Mouse (Mus musculus): ENCODE data around the gene Ust.

DNA sequence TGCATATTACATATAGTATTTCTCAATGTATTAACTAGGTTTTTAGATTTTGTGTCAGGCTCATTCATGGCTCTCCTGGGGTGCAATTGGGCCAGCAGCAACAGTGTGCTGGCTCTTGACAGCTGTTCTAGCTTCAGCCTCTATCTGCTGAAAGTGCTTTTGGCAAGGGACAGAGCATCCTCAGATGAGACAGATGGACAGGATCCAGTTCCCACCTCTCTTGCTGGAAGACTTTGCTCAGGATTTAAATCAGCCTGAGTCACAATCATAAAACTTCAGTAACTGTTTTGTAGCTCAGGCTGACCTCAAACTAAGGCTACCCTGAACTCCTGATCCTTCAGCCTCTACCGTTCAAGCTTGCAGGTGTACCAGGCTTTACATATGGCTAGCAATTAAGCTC, 219.5 kb downstream of the Ust start:
- no peak for TF ChIP-seq CTCF (IDR thresholded peaks at IDR 0.05; ENCODE audit: low read depth, low read length)
- no peak for TF ChIP-seq TAL1 (conservative IDR thresholded peaks at IDR 0.05; ENCODE audit: low read depth, low read length)
- no peak for TF ChIP-seq GATA2 (IDR thresholded peaks at IDR 0.05; ENCODE audit: borderline replicate concordance, low read depth, low read length)
- TF ChIP-seq GATA1 (IDR thresholded peaks at IDR 0.05; ENCODE audit: borderline replicate concordance, low read length) = no peak

Data from G1E (cell line).